Mouse (Mus musculus): ENCODE measurements around the gene Cybrd1. TPM values are rescaled to one million over a fixed set of nuclear protein-coding genes. Genes with fewer than 3 reads are reported as not detected.

Cybrd1 gene
- total and polyA plus RNA-seq, 3 experiments = 0.08 to 0.21 TPM; not detected in 1

GRCm38 (mm10) chr2:71188861-71189260 is 71.1 kb downstream of the Cybrd1 start:
- Histone ChIP-seq H3K27me3 (ENCODE audit: control insufficient read depth in 1 of 2, insufficient read depth in 2 of 2, low read length in 2 of 2) (no peaks in the 10 kb centered on the region), H3K4me1 (ENCODE audit: control insufficient read depth in 1 of 2, insufficient read depth in 2 of 2, low read length in 2 of 2) (peaks cover 5 to 6% of the 10 kb centered on the region in 2 experiments; a peak in 3 of 4 replicates), H3K27ac (ENCODE audit: control insufficient read depth, low read depth, low read length) (no peak overlapping the region), H3K4me3 (ENCODE audit: control insufficient read depth in 1 of 2, insufficient read depth in 1 of 2, low read depth in 2 of 2, low read length in 2 of 2) (no peak overlapping the region), H3K9me3 (replicated peaks; ENCODE audit: insufficient read depth, low read length) (no peaks in the 10 kb centered on the region), H3K9ac (ENCODE audit: control insufficient read depth, low read depth, low read length, poor library complexity, severe bottlenecking) (no peak overlapping the region), H3K79me2 (ENCODE audit: control insufficient read depth, insufficient read depth, low read length, poor library complexity) (no peaks in the 10 kb centered on the region), H3K36me3 (ENCODE audit: control insufficient read depth in 1 of 2, insufficient read depth in 2 of 2, low read length in 2 of 2) (peaks cover 0 to 11% of the 10 kb centered on the region in 2 experiments; a peak in 2 of 4 replicates)
- TF ChIP-seq CHD1 (IDR thresholded peaks at IDR 0.05; ENCODE audit: low read depth, low read length) (no peak), ETS1 (IDR thresholded peaks at IDR 0.05; ENCODE audit: low read depth, low read length) (no peak), CTCF (IDR thresholded peaks at IDR 0.05 in 2 of 3, conservative IDR thresholded peaks at IDR 0.05 in 1 of 3; ENCODE audit: control insufficient read depth in 1 of 3, insufficient read depth in 1 of 3, low read depth in 2 of 3, low read length in 3 of 3, poor library complexity in 1 of 3, severe bottlenecking in 1 of 3) (no peak), MXI1 (IDR thresholded peaks at IDR 0.05; ENCODE audit: low read depth, low read length) (no peak)
- DNase-seq (ENCODE audit: low read depth, low spot score) = no peak

DNA sequence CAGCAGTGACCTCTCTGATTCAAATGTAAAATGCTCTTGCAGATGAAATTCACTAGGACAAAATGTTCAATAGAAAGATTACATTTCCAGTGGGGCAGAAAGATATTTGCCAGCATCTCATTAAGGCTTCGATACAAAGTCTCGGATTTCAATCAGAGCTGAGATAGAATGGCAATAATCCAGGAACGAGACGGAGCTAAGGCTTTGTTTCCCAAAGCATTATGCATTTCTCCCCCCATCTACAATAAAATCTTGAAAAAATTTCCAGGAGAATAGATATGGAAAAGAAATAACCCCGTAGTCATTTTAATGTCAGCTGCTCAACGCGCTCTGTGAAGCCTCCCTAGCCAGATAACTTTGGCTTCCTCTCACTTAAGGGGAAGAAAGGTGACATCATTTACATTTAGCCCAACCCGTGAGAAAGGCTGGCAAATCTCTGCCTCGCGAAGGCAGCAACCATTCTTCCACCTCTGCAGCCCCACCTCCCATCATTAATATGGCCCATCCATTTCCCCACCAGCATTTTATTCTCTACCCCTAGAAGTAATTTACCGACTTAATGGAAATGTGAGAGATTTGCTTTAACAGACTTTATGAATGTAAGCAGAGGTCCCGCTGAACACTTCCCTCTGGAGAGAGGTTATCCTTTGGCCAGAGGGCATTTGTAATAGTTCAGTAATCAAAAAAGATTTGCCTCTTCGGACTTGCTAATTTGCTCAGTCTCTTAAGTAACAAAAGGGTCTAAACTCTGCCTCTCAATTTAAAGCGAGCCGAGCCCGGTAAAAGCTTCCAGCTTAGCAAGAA is 73.9 kb downstream of the Cybrd1 start:
- Histone ChIP-seq H3K79me2 (ENCODE audit: control insufficient read depth, insufficient read depth, low read length, poor library complexity) (no peaks in the 10 kb centered on the region), H3K4me1 (ENCODE audit: control insufficient read depth in 1 of 2, insufficient read depth in 2 of 2, low read length in 2 of 2) (peaks cover 10 to 11% of the 10 kb centered on the region in 2 experiments), H3K27ac (ENCODE audit: control insufficient read depth, low read depth, low read length) (no peak overlapping the region), H3K9ac (ENCODE audit: control insufficient read depth, low read depth, low read length, poor library complexity, severe bottlenecking) (no peak overlapping the region), H3K4me3 (ENCODE audit: control insufficient read depth in 1 of 2, insufficient read depth in 1 of 2, low read depth in 2 of 2, low read length in 2 of 2) (no peak overlapping the region), H3K36me3 (ENCODE audit: control insufficient read depth in 1 of 2, insufficient read depth in 2 of 2, low read length in 2 of 2) (peaks cover 0 to 16% of the 10 kb centered on the region in 2 experiments; a peak in 2 of 4 replicates), H3K9me3 (replicated peaks; ENCODE audit: insufficient read depth, low read length) (no peaks in the 10 kb centered on the region), H3K27me3 (ENCODE audit: control insufficient read depth in 1 of 2, insufficient read depth in 2 of 2, low read length in 2 of 2) (no peaks in the 10 kb centered on the region)
- TF ChIP-seq POLR2A (IDR thresholded peaks at IDR 0.05; ENCODE audit: control insufficient read depth in 1 of 2, insufficient read depth in 1 of 2, low read depth in 1 of 2, low read length in 2 of 2, poor library complexity in 1 of 2) (no peak), ETS1 (IDR thresholded peaks at IDR 0.05; ENCODE audit: low read depth, low read length) (no peak), ELF1 (IDR thresholded peaks at IDR 0.05; ENCODE audit: low read depth, low read length) (no peak), JUND (IDR thresholded peaks at IDR 0.05; ENCODE audit: low read depth, low read length) (no peak), SMC3 (IDR thresholded peaks at IDR 0.05; ENCODE audit: low read depth, low read length) (no peak), ZMIZ1 (IDR thresholded peaks at IDR 0.05; ENCODE audit: low read depth, low read length) (no peak), NELFE (IDR thresholded peaks at IDR 0.05; ENCODE audit: low read depth, low read length) (no peak), ZKSCAN1 (IDR thresholded peaks at IDR 0.05; ENCODE audit: low read depth, low read length) (no peak), POLR2AphosphoS5 (IDR thresholded peaks at IDR 0.05; ENCODE audit: borderline replicate concordance, low read depth, low read length) (no peak), GABPA (IDR thresholded peaks at IDR 0.05; ENCODE audit: low read depth, low read length) (no peak), GATA1 (IDR thresholded peaks at IDR 0.05; ENCODE audit: low read depth, low read length) (no peak), HCFC1 (IDR thresholded peaks at IDR 0.05; ENCODE audit: low read depth, low read length) (no peak), ZNF384 (IDR thresholded peaks at IDR 0.05; ENCODE audit: low read depth, low read length) (no peak), MAZ (IDR thresholded peaks at IDR 0.05; ENCODE audit: low read depth, low read length) (no peak)
- DNase-seq (ENCODE audit: low read depth, low spot score) = no peak
